Mouse (Mus musculus): ENCODE data around the gene Hhat. TPM values are rescaled to one million over a fixed set of nuclear protein-coding genes. Genes with fewer than 3 reads are reported as not detected.

Hhat gene
- total and polyA plus RNA-seq, 2 experiments from 2014 or later = 3.5 to 5.4 TPM

- no peaks in the 10 kb centered on the region for H3K9me3 ChIP-seq (ENCODE audit: low read length)
- WGBS = 60% methylated on average over 9 of the region's 10 CpGs
Observed at GRCm38 (mm10) chr1:192806168-192807157, 35.4 kb upstream of the Hhat start.

GRCm38 (mm10) chr1:192800338-192800737, 29.3 kb upstream of the Hhat start:
- no peak overlapping the region for H3K4me2 ChIP-seq (ENCODE audit: low read depth, low read length)
- H3K9ac ChIP-seq (replicated peaks; ENCODE audit: low read length) = no peak overlapping the region
- DNase-seq (ENCODE audit: low spot score) (no peak), ATAC-seq (no peak)
- 90% methylated on average over 8 of the region's 8 CpGs for WGBS
- no peak overlapping the region for H3K27ac ChIP-seq
- no peak overlapping the region for H3K4me3 ChIP-seq (ENCODE audit: low read length)
- no peak for TF ChIP-seq CTCF (IDR thresholded peaks at IDR 0.05; ENCODE audit: low read depth)
- no peaks in the 10 kb centered on the region for H3K9me3 ChIP-seq (ENCODE audit: low read length)
- H3K27me3 ChIP-seq (ENCODE audit: insufficient read depth, low read length) = no peaks in the 10 kb centered on the region
- H3K4me1 ChIP-seq (ENCODE audit: insufficient read depth, low read length) = no peaks in the 10 kb centered on the region
- no peaks in the 10 kb centered on the region for H3K36me3 ChIP-seq (ENCODE audit: insufficient read depth, low read length)

More at GRCm38 (mm10) chr1:192806168-192807157, 35.4 kb upstream of the Hhat start:
- DNase-seq (ENCODE audit: low spot score) = no peak
- H3K4me1 ChIP-seq (ENCODE audit: insufficient read depth, low read length) = no peaks in the 10 kb centered on the region
- no peak overlapping the region for H3K9ac ChIP-seq (replicated peaks; ENCODE audit: low read length)
- H3K4me3 ChIP-seq (ENCODE audit: low read length) = no peak overlapping the region
- no peak overlapping the region for H3K27ac ChIP-seq
- no peaks in the 10 kb centered on the region for H3K27me3 ChIP-seq (ENCODE audit: insufficient read depth, low read length)
- ATAC-seq = no peak
- no peak for TF ChIP-seq CTCF (IDR thresholded peaks at IDR 0.05; ENCODE audit: low read depth)
- no peaks in the 10 kb centered on the region for H3K36me3 ChIP-seq (ENCODE audit: insufficient read depth, low read length)
- H3K4me2 ChIP-seq (ENCODE audit: low read depth, low read length) = no peak overlapping the region

- Histone ChIP-seq H3K27me3 (ENCODE audit: insufficient read depth, low read length) (no peaks in the 10 kb centered on the region), H3K27ac (no peak overlapping the region), H3K9me3 (ENCODE audit: low read length) (no peaks in the 10 kb centered on the region), H3K4me1 (ENCODE audit: insufficient read depth, low read length) (no peaks in the 10 kb centered on the region), H3K36me3 (ENCODE audit: insufficient read depth, low read length) (no peaks in the 10 kb centered on the region), H3K9ac (replicated peaks; ENCODE audit: low read length) (no peak overlapping the region), H3K4me3 (ENCODE audit: low read length) (no peak overlapping the region), H3K4me2 (ENCODE audit: low read depth, low read length) (no peak overlapping the region)
- ATAC-seq = no peak
- 43% methylated on average over 10 of the region's 10 CpGs for WGBS
- DNase-seq (ENCODE audit: low spot score) = no peak
- TF ChIP-seq CTCF (IDR thresholded peaks at IDR 0.05; ENCODE audit: low read depth) = no peak
Observed at GRCm38 (mm10) chr1:192799165-192799991, 28.4 kb upstream of the Hhat start.

GRCm38 (mm10) chr1:192798212-192799164, 27.5 kb upstream of the Hhat start:
- no peaks in the 10 kb centered on the region for H3K36me3 ChIP-seq (ENCODE audit: insufficient read depth, low read length)
- H3K9ac ChIP-seq (replicated peaks; ENCODE audit: low read length) = no peak overlapping the region
- no peak for TF ChIP-seq CTCF (IDR thresholded peaks at IDR 0.05; ENCODE audit: low read depth)
- H3K27me3 ChIP-seq (ENCODE audit: insufficient read depth, low read length) = no peaks in the 10 kb centered on the region
- no peak overlapping the region for H3K27ac ChIP-seq
- WGBS = 66% methylated on average over 16 of the region's 16 CpGs
- no peak overlapping the region for H3K4me3 ChIP-seq (ENCODE audit: low read length)
- H3K4me1 ChIP-seq (ENCODE audit: insufficient read depth, low read length) = no peaks in the 10 kb centered on the region
- no peaks in the 10 kb centered on the region for H3K9me3 ChIP-seq (ENCODE audit: low read length)
- no peak overlapping the region for H3K4me2 ChIP-seq (ENCODE audit: low read depth, low read length)
- DNase-seq (ENCODE audit: low spot score) = no peak
- ATAC-seq = no peak

GRCm38 (mm10) chr1:192797011-192797274, 25.9 kb upstream of the Hhat start:
- Histone ChIP-seq H3K4me2 (ENCODE audit: low read depth, low read length) (no peak overlapping the region), H3K27ac (no peak overlapping the region), H3K9me3 (ENCODE audit: low read length) (no peaks in the 10 kb centered on the region), H3K27me3 (ENCODE audit: insufficient read depth, low read length) (no peaks in the 10 kb centered on the region), H3K9ac (replicated peaks; ENCODE audit: low read length) (no peak overlapping the region), H3K36me3 (ENCODE audit: insufficient read depth, low read length) (no peaks in the 10 kb centered on the region), H3K4me1 (ENCODE audit: insufficient read depth, low read length) (no peaks in the 10 kb centered on the region), H3K4me3 (ENCODE audit: low read length) (no peak overlapping the region)
- DNase-seq (ENCODE audit: low spot score) = no peak
- no peak for TF ChIP-seq CTCF (IDR thresholded peaks at IDR 0.05; ENCODE audit: low read depth)
- 55% methylated on average over 3 of the region's 3 CpGs for WGBS
- no peak for ATAC-seq
